Mouse (Mus musculus) thymus, postnatal 0 days (tissue): Measurements from ENCODE around the gene Spred2. TPM values are rescaled to one million over a fixed set of nuclear protein-coding genes. Genes with fewer than 3 reads are reported as not detected.
"Not testable (repeated sequence)": the region's sequence is repeated elsewhere in the genome, so short reads cannot be mapped to it uniquely, and the experiment has no call there.

ENCODE experiments used
- DNase-seq: peaks from one replicate; pipeline ENCODE4 v3.0.0-alpha.2; 2015; ENCODE audit warnings: low spot score
- polyA plus RNA-seq: library from polyadenylated mRNA; unstranded; fragments of >200 nt; fragmentation: Nextera tagmentation; extraction: Ambion mirVana; gene quantifications from 2 replicates; pipeline ENCODE4 v1.2.1, GENCODE M21; 2015

Gene Spred2
- polyA plus RNA-seq, 1 experiment from 2014 or later: 6.4 TPM

DNA sequence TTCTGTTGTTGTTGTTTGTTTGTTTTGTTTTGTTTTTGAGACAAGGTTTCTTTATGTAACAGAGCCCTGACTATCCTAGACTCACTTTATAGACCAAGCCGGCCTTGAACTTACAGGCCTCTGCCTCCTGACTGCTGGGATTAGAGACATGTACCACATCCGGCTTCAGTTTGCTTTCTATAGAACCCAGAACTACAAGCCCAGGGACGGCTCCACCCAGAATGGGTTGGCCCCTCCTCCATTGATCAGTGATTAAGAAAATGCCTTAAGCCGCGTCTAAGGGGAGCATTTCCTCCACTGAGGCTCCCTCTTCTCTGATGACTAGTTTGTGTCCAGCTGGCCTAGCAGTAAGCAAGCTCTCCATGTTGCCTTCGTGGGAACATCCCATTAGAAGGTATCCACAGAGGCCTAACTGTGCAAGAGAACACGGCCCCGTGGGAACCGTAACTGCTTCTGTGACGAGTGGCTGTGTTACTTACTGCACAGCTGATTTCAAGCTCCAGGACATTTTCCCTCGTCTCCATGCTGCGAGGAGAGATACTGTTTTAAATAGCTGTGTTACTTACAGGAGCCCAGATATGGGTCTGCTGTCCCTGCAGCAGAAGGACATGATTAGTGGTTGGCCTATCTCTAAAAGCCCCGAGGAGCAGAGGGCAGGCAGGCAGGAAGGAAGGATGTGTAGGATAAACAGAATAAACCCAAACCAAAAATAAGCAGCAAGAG, 128.8 kb downstream of the Spred2 start:
- no peak for DNase-seq

DNA sequence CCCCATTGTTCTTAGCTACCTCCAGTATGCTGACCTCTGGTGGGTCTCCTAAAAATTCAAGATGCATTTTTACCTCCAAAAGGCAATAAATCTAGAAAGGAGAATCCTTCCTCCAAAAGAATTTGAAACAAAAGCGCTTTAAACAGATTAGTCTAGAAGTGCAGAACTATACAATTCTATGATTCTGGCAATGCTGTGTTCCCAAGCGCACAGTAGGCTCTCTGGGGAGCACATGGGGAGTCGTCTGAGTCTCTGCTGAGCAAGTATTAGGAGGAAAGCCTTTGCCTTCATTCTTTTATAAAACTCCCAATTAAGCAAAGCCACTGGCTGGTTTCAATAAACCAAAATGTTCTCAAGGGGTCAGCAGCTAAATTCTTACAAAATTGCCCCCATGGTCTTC, 129.8 kb downstream of the Spred2 start:
- no peak for DNase-seq

DNA sequence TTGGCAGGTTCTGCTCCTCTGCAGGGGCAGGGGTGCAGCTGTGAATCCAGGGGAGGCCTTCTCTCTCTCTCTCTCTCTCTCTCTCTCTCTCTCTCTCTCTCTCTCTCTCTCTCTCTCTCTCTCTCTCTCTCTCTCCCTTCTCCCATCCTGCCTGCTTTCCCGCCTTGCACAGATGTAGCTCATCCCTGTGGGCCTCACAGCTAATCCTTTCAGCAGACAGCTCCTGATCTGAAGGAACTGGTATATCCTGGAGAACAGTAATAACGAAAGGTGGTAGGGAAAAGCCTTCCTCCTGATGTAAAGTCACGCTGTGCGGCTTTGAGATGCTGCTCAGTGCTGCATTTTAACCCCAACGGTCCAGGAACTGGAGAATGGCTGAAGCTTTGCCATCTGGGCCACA, 130.4 kb downstream of the Spred2 start:
- no peak for DNase-seq

DNA sequence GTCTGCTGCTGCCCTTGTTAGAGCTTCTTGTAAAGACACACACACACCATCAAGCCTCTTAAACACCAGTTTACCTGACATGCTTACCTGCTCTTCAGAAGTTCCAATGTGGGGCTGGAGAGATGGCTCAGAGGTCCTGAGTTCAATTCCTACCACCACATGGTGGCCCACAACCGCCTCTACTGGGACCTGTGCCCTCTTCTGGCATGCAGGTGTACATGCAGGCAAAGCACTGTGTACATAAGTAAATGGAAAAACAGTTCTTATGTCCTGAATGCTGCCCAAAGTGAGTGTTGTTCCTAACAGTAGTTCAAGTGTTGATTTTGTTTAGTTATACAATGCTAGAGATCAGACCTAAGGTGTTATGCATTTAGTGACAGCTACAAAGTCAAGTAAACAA, 132.0 kb downstream of the Spred2 start:
- no peak for DNase-seq

DNA sequence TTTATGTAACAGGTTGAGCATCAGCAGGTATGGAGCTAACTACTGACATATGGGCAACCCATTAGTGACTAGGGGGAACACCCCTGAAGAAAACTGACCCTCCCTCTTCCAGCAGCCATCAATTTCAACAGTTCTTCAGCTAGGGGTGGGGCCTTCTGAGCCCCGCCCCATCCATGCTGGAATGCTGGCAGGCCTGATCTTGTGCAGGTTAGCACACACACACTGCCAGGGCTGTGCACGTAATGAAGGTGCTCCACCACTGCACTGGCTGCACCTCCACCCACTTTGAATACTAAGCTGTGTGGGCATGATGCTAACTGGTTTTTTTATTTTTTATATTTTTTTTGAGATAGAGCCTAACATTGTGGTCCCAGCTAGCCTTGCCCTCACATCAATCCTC, 133.3 kb downstream of the Spred2 start:
- no peak for DNase-seq

DNA sequence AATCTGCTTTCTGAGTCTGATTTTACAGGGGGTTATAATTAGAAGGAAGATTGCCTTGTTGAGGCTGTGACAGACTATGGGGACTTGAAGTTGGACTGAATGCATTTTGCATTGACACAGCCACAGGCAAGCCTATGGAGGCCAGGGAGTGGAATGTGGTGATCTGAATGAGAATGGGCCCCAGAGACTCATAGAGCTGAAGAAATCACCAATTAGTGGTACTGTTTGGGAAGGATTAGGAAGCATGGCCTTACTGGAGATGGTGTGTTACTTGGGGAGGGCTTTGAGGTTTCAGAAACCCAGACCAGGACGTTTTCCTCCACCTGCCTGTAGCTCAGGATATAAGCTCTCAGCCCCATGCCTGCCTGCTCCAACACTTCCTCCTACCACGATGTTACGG, 135.6 kb downstream of the Spred2 start:
- DNase-seq: no peak

DNA sequence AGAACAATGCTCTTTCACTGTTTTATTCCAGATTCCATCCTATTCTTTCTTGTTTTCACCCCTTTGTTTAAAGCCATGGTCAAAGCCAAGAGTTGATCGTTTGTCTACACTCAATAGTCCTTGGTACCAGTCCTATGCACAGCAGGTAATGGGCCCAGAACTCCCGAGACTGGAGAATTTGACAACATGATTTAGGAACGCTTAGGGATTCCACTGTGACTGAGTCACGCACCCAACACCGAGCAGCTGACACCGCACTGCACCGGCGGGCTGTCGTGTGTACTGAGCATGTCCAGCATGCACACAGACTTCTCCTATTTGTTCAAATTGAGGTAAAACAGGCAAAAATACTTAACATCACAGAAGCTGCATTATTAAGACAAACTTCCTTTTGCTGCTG, 138.6 kb downstream of the Spred2 start:
- DNase-seq: not testable (repeated sequence)

DNA sequence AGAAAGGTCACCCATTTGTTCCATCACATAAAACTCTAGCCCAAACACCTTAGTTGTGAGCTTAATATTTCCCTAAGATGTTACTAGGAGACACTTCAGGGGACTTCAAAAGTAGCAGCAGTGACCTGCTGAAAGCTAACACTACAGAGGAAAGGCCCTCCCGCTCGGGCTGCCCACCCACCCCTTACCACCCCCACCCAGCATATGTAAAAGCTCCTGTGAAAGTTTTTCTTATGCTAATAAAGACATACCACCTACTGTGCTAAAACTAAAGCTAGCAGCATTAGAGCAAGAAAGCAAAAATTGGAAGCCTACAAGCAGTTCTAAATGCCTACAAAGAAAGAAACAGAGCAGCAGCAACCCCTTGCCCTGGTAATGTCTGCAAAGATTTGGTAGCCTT, 139.9 kb downstream of the Spred2 start:
- DNase-seq: not testable (repeated sequence)

DNA sequence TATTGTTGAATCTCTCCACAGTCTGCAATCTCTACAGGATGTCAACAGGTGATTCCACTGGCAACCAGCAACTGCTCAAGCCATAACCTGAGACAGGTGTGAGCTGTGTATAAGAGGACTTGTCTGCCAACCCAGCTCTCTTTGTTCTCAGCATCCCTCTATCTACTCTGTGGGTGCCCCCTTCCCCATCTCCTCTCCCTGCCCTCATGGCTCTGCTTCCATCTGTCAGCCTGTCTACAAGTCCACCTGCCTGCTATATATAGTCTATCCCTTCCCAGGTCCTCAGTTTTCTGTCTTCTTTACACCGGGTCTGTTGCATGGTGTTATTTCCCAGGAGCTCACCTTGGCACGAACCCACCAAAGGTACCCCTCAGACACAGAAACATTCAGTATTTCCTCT, 140.8 kb downstream of the Spred2 start:
- no peak for DNase-seq

DNA sequence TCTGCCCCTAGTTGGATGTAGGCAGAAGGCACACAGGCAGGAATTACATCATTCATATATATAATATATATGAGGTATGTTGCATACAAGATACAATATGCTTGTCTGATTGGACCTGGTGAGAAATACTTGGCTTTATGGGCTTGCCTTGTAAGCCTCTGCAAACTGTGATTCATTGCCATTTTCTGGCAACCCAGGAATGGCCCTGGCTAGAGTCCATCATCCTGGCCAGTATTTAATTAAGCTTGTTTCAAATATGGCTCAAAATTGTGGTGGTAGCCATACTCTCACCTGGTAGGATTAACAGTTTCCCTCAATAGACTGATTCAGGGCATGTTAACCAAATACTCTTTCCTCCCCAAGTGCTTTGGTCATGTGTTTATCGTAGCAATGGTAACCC, 141.9 kb downstream of the Spred2 start:
- DNase-seq: no peak

DNA sequence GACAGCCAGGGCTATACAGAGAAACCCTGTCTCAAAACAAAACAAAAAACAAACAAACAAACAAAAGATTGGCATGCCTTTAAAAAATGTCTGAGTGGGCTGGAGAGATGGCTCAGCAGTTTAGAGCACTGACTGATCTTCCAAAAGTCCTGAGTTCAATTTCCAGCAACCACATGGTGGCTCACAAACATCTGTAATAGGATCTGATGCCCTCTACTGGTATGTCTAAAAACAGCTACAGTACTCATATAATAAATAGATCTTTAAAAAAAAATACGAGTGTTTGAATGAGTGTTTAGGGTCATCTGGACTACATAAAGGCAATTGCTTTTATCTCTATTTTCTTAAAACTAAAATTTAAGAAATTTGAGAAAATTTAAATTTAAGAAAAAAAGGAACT, 143.3 kb downstream of the Spred2 start:
- DNase-seq: peak; percentile 37

DNA sequence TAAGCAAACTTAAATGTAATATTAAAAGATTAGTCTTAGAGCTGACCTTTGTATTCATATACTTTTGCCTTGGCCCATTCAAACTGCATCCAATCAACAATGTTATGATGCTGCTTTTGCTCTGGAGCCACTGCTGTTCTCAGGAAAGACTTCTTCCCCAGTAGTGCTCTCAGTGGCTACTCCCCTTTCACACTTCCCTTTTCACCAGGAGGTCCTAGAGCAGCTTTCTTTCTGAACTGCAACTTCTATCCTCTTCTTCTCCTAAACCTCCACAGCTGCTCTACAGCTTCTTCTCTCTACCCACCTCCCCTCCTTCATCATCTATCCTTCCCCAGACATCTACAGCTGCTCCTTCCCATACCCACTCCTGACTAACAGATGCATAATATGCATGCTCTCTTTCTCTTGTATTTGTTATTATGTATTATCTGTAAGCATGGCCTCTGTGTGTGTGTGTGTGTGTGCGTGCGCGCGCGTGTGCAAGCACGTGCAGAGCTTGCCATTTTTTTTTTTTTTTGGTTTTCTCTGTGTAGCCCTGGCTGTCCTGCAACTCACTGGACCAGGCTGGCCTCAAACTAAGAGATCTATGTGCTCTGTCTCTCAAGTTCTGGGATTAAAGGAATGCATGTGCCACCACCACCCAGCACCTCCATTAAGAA, 144.3 kb downstream of the Spred2 start:
- DNase-seq: no peak

DNA sequence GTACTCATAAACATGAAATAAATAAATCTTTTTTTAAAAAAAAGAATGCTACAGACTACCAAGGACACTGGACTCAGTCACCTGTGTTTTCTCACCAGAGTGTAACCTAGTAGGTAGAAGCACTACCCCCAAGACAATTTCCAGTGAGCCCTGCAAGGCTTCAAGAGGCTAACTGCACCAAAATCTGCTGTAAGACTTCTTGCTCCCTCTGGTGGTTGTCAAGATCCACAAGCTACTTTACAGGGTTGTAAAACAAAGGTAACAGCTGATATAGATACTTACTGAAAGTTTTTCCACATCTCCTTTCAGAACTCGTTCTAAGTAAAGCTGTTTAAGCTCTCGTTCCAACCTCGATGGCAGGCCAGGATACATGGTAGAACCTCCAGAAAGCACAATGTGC, 148.0 kb downstream of the Spred2 start:
- peak; percentile 76 for DNase-seq

DNA sequence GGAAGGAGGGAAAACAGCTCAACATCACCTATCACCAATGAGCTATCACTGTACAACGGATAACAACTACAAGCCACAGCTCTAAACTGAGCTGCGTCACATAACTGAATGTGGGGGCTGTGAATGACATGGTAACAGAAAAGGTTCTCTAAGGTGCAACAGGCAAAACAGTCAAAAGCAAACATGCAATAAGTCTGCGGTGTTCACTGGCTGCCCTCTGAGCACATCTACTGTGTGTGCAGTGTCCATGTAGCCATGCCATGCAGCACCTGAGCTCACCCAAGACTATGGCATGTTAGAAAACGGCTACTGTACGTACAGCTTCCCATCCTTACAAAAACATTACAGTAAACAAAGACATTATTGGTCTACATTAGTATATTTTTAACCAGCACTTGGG, 148.7 kb downstream of the Spred2 start:
- no peak for DNase-seq

Other genes with a start within 250 kb of the Spred2 start
- gene Actr2, start 188.5 kb downstream of the Spred2 start, polyA plus RNA-seq: 165 and 185 TPM in 2 replicates